Mouse (Mus musculus): ENCODE data around the gene 1700067K01Rik.

- TF ChIP-seq POLR2A (IDR thresholded peaks at IDR 0.05; ENCODE audit: low read depth, low read length) = no peak
- TF ChIP-seq CTCF (IDR thresholded peaks at IDR 0.05; ENCODE audit: borderline replicate concordance, insufficient read depth, low read length) = no peak
Observed at GRCm38 (mm10) chr8:83997511-83998141, 3.7 kb upstream of the 1700067K01Rik start, which contains the start of gene Samd1.
